Mouse (Mus musculus): ENCODE results near the gene Cyp39a1.

Gene Cyp39a1

DNA sequence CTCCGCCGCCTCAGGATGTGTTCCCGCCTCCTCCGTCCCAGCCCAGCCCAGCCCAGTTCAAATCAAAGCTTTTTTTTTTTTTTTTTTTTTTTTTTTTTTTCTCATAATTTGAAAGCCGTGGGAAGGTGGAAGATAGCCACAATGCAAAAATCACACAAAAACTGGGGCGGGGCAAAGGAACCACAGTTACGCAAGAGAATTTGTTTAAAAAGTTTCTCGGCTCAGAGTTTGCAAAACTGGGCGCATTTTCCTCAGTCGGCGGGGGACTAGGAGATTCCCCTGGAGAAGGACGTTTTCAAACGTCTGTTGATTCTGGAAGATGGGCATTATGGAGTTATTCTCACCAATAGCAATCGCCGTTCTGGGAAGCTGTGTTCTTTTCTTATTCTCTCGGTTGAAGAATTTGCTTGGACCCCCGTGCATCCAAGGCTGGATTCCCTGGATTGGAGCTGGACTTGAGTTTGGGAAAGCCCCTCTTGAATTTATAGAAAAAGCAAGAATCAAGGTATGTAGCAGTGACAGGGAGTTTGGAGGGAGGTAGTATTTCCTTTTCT, at the start of gene Cyp39a1:
Gene Cyp39a1 (plus strand): TSS at position 136 of the 554 bp plus-strand sequence.
- no peak for DNase-seq (ENCODE audit: low spot score in 2 of 2)

DNA sequence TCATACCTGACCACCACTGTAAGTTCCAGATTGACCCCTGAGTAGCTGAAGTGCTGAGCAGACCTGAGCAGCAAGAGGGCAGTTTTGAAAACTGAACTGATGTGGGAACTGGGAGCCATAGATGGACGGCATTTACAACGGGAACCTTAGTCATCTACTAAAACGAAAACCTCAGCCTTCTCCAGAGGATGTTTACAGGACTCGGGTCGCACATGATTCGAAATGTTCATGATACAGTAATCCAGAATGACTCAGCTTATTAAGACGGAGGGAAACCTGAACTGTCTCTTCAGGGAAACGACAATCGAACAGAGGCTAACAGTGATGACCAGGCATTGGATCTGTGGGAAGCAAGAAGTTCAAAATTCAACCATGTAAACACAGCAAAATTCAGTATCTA, 48.1 kb upstream of the Cyp39a1 start:
- no peak for DNase-seq (ENCODE audit: low spot score in 2 of 2)

DNA sequence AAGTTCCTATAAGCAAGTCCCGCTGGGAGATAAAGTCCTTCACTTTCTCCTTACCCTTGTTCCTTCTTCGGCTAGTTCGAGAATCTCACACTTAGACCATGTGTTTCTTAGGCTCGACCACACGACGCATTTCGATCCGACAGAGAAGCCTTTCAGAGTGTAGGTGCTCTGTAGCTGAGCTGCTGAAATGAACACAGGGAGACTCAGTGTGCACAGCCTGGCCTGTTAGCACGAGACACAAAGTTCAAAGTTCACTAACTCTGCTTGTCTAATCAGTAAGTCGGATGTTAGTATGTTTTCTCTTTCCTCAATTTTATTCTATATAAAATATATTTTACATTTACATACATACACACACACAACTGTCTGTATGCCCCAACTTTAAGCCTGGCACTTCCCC, 45.1 kb upstream of the Cyp39a1 start:
- no peak for DNase-seq (ENCODE audit: low spot score in 2 of 2)

DNA sequence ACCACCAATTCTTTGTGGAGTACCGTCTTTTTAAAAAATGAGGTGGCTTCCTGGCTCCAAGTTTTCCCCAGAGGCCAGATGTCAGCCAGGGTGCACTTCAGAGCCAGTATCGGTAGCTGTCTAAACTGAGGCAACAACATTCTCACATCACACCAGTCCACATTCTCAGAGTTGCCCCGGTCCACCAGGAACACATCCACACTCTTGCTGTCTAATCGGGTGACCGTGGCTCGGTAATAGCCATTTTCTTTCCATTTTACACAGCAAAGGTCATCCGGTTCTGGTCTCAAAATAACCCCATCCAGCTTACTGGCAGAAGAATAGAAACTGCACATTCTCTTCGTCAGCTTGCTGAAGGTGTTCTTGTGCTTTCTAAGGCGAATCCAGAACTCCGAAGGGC, 39.0 kb upstream of the Cyp39a1 start:
- DNase-seq (ENCODE audit: low spot score in 2 of 2) = no peak

DNA sequence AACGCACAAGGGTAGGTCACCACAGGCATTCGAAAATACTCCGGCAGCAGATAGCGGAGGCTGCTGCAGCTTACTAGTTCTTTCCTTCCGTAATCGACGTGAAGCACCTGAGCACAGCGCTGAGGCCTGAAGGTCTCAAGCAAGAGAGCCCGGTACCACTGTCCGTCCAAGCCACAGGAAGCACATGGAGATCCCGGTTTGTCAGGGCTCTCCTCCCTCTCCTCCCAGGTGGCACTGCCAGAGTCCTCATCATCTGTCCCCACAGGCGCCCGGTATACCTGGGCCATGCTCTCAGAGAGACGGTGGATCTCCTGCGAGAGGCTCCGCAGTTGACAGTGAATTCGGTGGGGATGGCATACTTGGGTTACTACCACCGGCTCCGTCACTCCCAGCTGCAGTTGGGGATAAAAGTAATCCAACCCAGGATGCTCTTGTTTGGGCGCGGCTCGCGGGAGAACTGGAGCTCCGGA, 38.2 kb upstream of the Cyp39a1 start:
- no peak for DNase-seq (ENCODE audit: low spot score in 2 of 2)

DNA sequence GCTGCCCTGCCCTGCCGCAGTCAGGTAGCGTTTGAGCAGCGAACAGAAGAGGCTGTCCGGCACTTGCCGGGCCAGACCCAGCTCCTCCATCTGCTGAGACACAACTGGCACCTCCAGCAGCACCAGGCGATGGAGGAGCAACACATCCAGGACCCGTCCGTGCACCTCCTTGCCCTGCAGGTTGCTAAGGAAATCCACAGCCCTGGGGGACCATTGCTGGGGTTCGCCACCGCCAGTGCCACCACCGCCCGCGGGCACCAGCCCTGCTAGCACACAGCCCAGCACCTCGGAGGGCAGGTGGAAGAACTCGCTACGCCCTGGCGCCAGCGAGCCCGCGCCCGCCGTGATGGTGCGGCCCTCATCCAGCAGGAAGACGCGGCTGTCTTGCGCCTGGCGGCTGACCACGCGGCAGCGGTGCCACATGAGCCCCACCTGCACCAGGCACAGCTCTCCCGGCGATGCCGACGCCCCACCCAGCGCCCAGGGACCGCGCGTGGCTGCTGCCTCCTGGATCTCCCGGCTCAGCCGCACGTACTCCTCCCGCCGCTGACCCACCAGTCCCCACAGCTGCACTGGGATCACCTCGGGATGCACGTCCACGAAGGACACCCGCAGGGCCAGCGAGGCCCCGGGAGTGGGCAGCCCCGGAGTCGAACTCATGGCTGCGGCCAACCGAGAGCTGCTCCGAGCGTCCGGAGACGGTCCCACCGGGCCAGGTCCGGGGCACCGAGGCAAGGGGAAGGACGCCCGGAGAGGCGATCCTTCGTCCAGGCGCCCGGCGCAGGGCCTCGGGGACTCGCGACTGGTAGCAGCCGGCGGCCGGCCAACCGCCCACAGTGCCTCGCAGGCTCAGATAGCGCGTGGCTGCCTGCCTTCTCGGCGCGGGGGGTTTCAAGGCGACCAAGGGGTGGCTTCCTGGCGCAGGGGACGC, 37.5 kb upstream of the Cyp39a1 start, which contains the start of gene Tdrd6:
Gene Tdrd6 (minus strand): TSS at position 804 of the 931 bp plus-strand sequence.
- no peak for DNase-seq (ENCODE audit: low spot score in 2 of 2)

DNA sequence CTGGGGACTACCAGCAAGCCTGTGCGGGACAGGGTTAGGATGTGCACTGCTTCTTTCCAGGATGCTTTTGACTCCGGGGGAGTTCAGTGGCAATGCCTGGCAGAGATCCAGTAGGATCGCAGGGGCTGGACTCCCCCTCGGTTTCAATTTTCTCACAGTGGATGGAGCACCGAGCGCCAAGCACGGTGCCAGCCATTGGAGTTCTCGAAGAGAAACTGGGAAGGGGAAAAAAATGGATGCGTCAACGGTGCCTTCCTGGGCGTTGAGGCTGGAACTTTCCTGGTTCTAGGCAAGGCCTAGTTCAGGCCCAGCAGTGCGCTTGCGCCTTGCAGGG, 36.8 kb upstream of the Cyp39a1 start:
- DNase-seq (ENCODE audit: low spot score in 2 of 2) = no peak

DNA sequence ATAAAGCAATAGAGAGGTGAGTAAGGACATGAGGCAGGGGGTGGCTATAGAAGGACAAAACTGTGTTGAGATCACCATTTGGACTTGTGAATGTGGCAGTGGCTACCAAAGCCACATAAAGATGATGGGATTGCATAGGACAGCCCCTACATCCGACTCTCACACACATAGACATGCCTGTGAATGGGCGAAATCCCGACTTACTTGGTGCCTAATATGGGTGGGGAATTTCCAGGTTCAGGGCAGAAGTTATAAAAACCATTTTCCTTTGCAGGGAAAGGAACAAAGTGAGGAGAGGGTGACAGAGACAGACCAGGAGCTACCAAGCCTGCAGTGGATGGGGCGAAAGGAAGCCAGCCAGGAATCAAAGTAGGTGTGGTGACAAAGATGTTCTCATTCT, 30.1 kb upstream of the Cyp39a1 start:
- DNase-seq (ENCODE audit: low spot score in 2 of 2) = no peak

DNA sequence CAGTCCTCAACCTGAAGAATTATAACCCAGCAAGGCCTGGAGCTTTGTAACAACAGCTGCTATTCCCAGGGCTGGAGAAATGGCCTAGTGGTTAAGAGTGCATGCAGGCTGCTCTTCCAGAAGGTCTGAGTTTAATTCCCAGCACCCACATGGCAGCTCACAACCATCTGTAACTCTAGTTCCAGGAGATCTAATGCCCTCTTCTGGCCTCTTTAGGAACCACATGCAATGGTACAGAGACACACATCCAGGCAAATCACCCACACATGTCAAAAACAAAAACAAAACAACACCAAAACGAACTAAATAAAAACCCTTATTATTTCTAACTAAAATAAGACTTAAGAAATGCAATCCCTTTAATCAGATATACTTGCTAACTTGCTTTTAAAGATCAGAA, 26.4 kb upstream of the Cyp39a1 start:
- no peak for DNase-seq (ENCODE audit: low spot score in 2 of 2)

DNA sequence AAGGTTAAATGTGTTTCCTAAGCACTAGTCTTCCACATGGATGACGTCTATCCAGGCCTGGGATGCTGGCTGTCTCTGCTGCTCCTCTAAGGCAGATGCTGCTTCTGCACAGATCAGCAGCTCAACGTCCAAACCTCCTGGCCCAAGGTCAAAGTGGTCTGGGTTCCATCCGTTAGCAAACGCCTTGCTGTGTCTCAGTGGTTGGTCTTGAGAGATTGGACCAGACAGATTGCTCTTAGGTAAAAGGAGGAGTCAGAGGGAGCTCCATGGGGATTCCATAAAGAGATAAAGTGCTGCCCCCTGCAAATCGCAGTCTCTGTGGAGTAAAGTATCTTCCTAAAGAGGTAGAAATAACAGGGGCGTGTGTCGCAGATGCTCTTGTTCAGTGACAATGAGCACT, 24.0 kb upstream of the Cyp39a1 start:
- DNase-seq (ENCODE audit: low spot score in 2 of 2) = no peak

DNA sequence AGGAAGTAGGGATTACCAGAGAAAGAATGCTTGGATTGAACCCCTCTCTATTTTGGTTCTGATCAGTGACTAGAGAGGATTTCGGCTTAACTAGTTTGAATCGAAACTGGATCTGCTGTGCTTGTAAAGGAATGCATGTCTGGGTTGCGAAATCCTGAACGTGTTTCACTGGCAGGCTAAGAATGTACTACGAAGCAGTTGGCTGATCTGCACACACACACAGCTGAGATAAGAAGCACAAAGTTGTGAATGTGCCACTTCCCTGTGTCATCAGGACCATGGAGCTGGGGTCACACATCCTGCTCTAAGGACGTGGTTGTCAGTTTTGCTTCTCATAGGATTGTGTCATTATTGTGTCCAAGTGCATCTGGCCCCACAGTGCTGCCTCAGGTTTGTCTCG, 22.9 kb upstream of the Cyp39a1 start:
- no peak for DNase-seq (ENCODE audit: low spot score in 2 of 2)

DNA sequence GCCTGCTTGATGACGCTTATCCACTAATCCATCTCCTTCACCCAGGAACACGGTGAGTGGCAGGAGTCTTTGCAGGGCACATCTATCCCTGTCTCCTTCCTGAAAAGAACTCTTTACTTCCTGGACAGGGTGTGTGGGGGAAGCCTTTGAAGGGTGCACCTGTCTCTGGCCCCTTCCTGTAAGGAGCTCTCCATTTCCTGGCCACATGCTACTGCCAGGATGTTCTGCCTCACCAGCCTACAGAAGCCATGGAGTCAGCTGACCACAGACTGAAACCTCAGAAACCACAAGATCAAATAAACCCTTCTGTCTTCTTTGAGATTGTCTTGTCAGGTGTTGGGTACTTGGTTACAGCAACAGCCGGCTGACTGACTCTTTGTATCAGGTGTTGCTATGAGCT, 22.1 kb upstream of the Cyp39a1 start:
- no peak for DNase-seq (ENCODE audit: low spot score in 2 of 2)

DNA sequence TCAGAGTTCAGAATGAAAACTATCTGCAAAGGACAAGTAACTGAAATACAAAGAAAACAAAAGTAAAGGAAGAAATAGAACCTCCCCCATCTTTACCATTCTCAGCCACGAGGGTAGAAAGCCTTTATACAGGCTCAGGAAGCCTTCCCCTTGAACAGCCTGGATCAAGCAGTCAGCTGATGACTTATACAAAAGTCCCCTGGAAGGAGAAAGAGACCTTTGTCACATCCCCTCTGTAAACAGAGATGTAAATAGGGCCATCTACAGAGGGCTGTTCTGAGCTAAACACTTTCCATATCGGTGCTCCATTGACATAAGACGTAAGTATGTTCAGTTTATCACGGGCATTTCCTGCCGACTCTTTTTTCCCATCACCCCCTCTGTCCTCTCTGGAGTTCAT, 20.3 kb upstream of the Cyp39a1 start:
- DNase-seq (ENCODE audit: low spot score in 2 of 2) = no peak

DNA sequence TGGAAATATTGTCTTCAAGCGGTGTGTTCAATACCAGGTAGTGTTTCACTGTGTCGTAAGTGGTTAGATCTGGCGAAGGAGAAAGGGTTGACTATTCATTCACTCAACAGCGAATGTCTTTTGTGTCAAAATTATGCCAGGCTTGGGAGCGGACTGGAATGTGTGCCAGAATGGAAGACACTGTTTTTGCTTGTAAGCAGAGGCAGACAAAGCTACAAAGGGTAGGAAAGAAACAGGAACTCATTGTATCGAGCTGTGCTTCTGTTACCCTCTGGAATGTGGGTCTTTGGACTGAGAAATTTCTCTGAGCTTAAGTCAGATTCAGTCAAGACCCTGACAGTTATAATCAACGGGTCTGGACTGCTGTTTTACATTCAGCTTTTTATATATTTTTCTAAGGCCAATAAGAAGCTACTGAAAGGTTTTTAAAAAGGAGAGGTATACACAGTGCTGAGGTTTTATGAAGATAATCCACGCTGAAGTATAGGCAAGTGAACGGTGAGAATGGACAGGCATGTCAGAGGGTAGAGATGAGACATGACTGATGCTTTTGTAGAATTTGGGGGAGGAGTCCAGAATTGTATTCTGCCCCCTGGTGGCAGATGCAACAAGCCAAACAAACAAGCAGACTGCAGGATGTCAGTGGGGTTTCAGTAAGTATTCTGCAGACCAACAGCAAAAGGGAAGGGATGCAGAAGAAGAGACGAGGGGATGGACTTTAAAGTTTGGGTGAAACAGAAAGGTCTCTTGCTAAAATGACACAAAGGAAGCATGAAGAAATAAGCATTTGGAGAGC, 17.4 kb upstream of the Cyp39a1 start:
- DNase-seq (ENCODE audit: low spot score in 2 of 2) = no peak

DNA sequence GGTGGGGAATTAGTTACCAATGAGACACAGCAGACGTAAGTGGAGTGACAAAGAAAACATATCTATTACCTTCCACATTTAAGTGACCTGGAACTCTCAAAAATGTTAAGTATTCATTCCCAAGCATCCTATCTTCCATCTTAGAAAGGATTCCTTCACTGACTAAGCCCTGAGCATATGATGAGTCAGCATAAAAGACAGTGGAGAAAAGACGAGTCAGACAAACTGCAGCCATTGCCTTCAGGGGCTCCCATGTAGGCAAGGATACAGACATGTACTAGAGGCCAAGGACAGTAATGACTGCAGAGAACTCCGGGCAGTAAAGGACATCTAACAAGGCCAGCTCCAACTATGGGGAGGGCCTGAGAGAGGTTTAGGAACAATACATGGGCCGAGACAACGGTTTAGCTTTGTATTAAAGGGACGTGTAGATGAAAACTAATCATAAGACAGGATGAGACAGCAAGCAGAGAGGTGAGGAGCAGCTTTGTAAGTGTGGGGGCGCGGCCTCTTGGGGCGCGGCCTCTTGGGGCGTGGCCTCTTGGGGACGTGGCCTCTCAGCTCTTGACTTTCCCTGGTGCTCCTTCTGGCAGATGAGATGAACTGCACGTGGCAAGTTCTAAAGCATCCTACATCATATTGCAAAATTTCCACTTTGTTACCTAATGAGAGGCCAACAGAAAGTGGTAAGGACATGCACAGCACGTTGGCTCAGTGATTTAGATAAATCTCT, 15.7 kb upstream of the Cyp39a1 start:
- no peak for DNase-seq (ENCODE audit: low spot score in 2 of 2)

DNA sequence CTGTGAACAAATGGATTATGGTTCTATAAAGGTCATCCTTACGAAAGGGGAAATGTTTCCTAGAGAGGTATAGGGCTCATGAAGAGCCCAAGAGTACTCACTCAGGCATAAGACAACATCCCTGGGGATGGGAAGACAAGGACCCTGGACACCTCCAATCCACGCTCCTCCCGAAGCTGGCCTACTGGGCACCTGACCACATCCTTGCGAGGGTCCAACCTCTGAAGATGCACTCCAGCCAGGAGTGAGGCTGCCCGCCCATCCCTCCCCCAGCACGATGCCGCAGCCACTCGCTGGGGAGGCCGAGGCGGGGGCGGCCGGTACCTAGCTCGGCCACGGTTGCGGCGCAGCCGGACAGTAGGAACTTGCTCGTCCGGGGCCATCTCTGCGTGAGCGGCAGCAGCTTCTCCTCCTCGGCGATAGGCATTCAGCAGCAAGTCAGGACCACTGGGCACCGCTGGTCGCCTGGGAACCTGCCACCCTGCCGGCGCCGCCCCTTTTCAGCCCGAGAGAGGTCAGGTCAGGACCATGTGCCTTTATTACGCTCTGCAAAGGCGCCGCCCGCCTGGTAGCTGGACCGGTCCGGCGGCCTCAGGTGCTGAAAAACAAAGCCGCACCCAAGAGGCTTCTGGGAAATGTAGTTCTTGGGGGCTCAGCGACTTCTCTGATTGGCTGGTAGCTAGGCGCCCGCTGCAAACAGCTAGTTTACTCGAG, 492 bp upstream of the Cyp39a1 start, which contains the start of gene Slc25a27:
Gene Slc25a27 (minus strand): TSS at position 639 of the 714 bp plus-strand sequence.
- DNase-seq (ENCODE audit: low spot score in 2 of 2) = peak; percentile 83 to 91

DNA sequence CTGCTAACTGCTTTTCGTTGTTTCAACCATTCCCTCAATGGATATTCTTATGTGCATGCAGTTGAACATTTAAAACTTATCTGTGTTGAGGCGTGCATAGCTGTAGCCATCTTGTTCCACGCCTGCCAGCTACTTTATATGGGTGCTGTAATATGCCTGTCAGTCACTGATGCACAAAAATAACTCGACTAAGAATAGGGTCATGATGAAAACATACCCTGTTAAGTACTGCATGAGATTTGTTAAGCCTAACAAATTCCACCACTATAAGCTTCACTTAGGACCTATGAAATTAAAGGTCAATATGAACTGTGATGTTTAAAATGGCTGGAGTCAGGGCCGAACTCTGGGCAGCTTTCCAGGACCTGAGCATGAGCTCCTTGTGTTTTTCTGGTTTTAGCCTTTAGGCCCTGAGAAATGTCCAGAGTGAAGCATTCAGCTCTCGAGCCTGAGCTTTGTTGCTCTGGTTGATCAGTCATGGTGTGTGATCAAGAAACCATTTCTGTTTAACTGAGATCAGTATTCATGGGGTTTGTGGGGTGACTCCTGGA, 2.0 kb downstream of the Cyp39a1 start:
- DNase-seq (ENCODE audit: low spot score in 2 of 2) = no peak

DNA sequence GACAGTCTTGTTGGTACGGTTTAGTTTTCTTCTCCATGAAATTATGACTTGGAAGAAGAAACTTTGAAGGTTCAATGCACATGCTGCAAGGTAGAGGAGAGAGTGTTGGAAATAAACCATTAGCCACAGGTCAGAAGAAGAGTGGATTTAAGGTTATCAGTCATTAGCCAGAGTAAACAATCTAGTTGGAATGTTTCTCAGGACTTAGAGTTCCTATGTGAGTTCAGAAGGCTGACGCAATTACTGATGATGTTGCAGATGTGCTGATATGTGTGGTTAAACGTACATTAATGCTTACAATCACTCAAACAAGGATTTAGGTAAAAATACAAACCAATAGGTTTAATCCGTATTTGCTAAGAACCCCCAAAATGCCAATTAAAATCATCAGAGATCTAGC, 4.7 kb downstream of the Cyp39a1 start:
- DNase-seq (ENCODE audit: low spot score in 2 of 2) = no peak

DNA sequence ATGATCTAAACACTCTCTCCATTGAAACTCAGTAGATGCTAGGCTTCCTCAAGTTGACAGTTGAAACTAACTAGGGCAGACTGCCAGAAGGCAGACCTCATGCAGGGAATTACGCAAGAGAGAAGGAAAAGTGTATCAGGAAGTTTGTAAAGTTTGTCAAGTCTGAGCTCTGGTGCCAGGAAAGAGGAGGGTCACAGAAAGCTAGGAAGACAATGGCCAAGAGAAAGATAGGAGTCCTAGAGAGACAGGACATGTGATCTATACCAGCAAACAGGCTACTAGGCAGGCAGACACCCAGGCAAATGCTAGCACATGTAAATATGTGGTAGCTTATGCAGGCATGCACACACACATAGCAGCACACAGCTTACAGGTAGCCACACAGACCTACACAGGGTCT, 8.0 kb downstream of the Cyp39a1 start:
- DNase-seq (ENCODE audit: low spot score in 2 of 2) = peak in 1 of 2 experiments; percentile 11

DNA sequence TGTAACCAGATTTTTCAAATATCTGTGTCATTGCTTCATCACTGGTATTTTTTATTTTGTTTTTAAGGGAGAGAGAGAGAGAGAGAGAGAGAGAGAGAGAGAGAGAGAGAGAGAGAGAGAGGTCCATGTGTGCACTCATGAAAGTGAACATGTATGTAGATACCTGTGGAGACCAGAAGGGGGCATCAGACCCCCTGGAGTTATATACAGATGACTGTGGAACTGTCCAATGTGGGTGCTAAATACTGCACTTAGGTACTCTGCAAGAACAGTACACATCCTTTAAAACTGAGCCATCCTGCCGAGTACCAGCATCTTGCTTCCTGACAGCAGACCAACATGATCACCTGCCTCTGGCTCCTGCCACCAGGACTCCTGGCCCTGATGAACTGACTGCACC, 9.0 kb downstream of the Cyp39a1 start:
- no peak for DNase-seq (ENCODE audit: low spot score in 2 of 2)

DNA sequence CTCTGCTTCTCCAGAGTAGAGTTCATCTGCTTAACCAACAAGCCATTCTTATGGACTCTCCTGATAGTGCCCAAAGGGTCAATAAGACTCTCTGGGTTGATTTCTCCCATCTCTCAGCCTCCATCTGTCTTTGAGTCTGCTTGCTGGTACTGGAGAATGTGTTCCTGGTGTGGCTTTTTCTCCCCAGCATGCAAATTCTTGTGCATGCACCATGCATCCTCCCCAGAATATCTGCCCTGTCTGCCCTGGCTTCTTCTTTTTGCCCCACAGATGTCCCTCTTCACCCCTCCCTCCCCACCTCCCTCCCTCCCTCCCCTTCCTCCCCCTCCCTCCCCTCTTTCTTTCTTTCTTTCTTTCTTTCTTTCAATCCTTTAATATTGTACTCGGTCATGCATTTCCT, 10.1 kb downstream of the Cyp39a1 start:
- DNase-seq (ENCODE audit: low spot score in 2 of 2) = no peak
